Mouse (Mus musculus) layer of hippocampus, postnatal 10 days (tissue): ENCODE results near the gene Ap2a2. TPM values are rescaled to one million over a fixed set of nuclear protein-coding genes. Genes with fewer than 3 reads are reported as not detected.
"Not testable (repeated sequence)": the region's sequence is repeated elsewhere in the genome, so short reads cannot be mapped to it uniquely, and the experiment has no call there.

ENCODE experiments used
- DNase-seq, 2 experiments: peaks; one replicate each; pipeline ENCODE4 v3.0.0; 2021; ENCODE audit warnings: low spot score in 2 of 2
- total RNA-seq, 2 experiments: library from RNA; stranded (reverse); gene quantifications; 2 replicates each; pipeline ENCODE4 v1.2.3; 2021

The Ap2a2 gene
- total RNA-seq, 2 experiments from 2014 or later: 271 to 272 TPM

GRCm38 (mm10) chr7:141592096-141592495 is 30.1 kb downstream of the Ap2a2 start:
- no peak for DNase-seq

DNA sequence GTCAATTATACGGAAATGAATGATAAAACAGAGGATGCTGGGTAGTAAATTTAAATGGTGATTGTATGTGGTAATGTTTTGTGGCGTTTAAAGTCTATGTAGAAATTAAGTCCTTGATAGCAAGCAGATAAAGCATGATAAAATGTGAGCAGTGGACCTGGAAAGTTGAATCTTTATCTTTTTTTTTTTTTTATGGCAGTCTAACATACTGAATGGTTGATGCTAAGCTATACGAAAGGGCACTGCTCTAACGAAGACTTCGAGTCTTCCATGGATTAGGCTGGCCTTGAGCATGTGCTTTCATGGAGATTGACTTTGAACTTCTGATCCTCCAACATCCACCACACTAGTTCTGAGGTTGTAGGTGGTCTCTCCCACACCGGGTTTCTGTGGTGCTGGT is 31.1 kb downstream of the Ap2a2 start:
- no peak for DNase-seq

GRCm38 (mm10) chr7:141596971-141597370 is 35.0 kb downstream of the Ap2a2 start:
- no peak for DNase-seq

DNA sequence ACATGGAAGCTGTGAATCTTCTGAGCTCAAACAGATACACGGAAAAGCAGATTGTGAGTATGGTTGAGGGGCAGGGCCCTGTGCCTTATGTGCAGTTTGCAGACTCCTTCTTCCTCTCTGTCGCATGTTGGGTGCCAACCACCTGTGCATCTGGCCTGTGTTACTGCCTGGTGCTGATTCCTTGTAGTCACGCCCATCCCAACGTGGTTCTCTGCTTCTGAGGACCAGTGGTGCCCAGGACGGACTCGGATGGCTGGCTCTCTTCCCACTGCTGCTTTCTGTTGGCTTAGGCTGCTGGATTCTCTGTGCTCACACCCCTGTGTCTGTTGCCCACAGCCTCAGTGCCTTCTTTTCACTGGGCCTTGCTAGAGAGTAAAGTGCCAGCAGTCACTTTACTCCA is 35.6 kb downstream of the Ap2a2 start:
- DNase-seq: peak in 1 of 2 experiments; percentile 34

DNA sequence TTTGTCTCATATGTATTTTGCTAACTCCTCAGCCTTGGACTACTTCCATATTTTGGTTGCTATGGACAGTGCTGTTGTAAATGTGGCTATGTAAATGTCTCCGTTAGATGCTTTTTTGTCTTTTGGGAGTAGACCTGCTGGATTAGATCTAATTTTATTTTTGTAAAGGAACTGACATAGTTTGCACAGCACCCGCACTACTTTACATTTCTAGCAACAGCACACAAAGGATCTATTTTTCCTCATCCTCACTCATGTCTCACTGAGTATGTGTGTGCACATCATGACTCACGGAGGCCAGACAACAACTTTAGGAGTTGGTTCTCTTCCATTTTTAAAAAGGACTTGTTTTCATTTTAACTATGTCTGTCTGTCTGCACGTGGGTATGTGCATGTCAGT is 45.7 kb downstream of the Ap2a2 start:
- no peak for DNase-seq

- DNase-seq: no peak
Observed at GRCm38 (mm10) chr7:141609719-141610514, 47.9 kb downstream of the Ap2a2 start.

DNA sequence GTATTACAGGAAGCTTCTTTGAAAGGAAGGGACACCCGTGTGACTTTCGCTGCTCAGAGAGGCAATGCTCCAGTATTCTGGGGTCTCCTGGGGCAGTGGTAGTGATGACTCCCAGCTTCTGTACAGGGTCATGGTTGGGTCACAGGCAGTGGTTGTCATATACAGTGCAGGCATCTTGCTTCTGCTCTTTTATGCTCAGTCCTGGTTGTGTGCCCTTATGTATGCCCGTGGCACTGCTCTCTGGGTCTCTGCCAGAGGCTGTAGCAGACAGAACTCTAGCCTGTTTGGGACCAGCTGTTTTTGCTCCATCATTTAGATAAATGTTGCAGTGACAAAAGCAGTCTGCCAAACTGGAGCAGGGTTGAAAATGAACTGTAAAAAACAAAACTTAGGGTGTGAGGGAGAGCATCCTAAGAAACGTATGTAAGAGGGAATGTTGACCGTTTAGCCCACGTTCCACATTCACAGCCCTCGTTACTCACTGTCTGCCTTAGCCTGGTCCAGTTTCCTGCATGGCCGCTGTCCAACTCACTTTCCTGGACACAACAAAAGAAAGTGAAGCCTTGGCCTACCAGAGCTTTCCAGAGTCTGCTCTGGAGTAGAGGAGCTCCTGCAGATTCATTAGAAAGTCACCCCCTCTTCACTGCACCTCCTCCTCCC is 49.9 kb downstream of the Ap2a2 start:
- DNase-seq: no peak

GRCm38 (mm10) chr7:141612371-141612760 is 50.4 kb downstream of the Ap2a2 start:
- no peak for DNase-seq

- no peak for DNase-seq
Observed at GRCm38 (mm10) chr7:141612791-141613190, 50.8 kb downstream of the Ap2a2 start.

DNA sequence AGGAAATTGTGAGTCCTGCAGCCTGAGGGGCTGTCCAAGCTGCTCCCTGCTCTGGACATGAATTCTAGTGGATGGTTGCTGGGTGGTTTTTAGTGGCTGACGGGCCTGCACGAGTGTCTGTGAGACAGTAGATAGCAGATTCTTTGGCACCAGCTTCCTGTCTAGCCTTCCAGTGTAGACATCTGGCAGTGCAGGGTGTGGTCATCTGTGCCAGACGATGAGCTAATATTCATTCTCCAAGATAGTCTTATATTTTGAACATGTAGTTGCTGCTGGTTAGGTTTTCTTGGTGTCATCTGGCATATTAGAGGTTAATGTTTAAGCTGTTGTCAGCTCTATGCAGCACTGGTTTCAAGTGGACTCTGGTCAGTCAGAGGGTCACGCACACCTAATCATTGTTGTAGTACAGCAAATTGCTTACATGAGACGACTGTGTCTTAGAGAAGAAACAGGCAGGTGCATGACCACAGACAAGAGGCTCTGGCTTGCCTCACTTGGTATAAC is 52.4 kb downstream of the Ap2a2 start:
- DNase-seq: no peak

GRCm38 (mm10) chr7:141624214-141624613 is 62.2 kb downstream of the Ap2a2 start:
- no peak for DNase-seq

- DNase-seq: no peak
Observed at GRCm38 (mm10) chr7:141625120-141625810, 63.3 kb downstream of the Ap2a2 start.

- no peak for DNase-seq
Observed at GRCm38 (mm10) chr7:141628018-141628417, 66.0 kb downstream of the Ap2a2 start.

DNA sequence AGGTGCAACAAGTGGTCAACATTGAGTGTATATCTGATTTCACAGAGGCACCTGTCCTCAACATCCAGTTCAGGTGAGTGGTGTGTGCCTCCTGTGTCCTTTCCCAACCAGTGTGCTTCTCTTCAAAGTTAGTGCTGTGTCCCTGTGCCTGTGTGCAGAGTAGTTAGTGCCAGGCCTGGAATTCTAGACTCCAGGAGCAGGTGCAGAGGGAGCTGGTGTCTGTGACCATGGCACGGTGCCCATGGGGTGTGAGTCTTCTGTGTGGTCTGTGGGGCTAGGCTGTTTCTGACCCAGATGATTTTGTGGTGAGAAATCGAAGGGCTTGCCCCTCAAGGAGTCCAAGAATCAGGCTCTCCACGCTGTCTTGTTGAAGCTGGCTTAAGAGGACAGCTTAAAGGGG is 67.3 kb downstream of the Ap2a2 start:
- no peak for DNase-seq

- DNase-seq: not testable (repeated sequence)
Observed at GRCm38 (mm10) chr7:141638077-141638476, 76.1 kb downstream of the Ap2a2 start.

GRCm38 (mm10) chr7:141638513-141639334 is 76.8 kb downstream of the Ap2a2 start:
- DNase-seq: not testable (repeated sequence)

DNA sequence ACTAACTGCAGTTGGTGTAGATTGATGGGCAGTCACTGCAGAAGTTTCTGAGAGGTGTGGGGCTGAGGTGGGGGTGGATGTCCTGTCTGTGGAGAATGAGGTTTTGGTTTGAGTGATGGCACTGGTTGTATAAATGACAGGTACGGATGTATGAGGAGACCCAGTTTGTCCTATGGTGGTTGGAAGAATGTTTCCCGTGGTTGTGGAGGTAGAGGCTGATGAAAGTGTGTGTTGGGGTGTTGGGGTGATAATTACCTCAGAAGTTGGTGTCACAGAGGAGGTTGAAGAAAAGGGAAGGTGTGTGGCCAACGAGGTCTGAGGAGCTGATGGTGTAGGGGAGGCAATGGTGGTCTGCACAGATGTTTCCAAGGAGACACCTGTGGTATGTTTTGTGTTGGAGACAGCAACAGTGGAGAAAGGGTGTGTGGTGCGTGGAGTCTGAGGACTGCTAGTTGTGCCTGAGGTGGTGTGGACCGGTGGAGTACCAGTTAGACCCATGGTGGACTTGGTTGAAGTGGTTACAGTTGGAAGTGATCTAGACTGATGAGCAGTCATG is 77.4 kb downstream of the Ap2a2 start:
- not testable (repeated sequence) for DNase-seq

- DNase-seq: no peak
Observed at GRCm38 (mm10) chr7:141642375-141642774, 80.4 kb downstream of the Ap2a2 start.

DNA sequence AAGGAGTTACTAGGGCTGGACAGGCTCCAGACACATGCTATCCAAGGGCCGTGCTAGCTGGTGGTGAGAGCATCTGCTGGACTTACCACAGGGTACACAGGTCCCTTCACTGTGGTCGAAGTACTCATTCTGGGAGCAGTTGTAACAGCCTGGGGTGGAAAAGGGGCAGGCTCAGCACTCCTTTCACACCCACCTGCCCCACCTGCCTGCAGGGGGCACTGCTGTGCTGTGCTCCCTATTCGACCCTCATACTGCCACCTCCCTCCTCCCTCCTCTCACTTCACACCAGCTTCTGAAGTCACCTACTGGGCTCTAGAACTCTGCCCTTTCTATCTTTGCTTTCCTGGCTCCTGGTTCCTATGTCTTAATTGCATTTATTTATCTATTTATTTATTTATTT is 81.2 kb downstream of the Ap2a2 start:
- peak in 1 of 2 experiments; percentile 39 for DNase-seq

DNA sequence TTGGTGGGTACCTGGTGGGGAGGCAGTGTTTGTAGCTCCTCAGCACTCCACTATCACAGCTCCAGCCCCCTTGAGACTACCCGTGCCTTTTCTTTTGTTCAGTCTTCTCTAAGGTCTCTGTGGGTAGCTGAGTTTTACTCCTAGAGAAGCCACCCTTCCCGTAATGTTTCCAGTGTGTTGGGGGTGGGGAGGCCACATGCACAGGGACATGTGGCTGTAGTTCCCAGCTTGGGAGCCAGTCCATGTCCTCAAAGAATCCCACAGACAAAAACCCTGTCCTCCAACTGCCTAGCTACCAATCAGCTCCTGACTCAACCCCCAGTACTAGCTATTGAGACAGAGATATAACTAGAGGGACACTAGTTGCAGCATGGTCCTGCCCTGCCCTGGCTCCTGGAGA is 85.1 kb downstream of the Ap2a2 start:
- peak in 1 of 2 experiments; percentile 35 for DNase-seq

DNA sequence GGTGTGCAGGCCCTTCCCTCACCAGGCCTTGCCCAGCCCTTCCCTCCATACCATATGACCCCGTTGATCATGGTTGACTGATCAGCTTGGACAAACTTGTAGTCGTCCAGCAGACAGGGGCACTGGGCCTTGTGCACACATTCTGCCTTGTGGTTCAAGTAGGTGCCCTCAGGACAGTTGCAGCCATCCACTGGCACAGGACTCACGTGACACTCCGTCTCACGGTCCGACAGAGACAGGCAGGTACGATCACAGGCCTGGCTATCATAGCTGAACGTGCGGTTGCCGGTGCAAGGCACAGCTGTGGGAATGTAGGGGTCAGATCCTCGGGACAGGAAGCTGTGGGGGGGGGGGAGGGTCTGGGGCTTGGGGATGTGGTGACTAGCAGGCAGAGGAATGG is 85.8 kb downstream of the Ap2a2 start:
- no peak for DNase-seq
